Mouse (Mus musculus) stomach, postnatal 0 days (tissue): ENCODE results near the gene Gfpt2. TPM values are rescaled to one million over a fixed set of nuclear protein-coding genes. Genes with fewer than 3 reads are reported as not detected.

ENCODE experiments used
- ATAC-seq: fragments of 200-750 bp; cut with Nextera tagmentation; 2 replicates; pipeline ENCODE4 v1.8.0; 2017; ENCODE audit not compliant: low FRiP score, low TSS enrichment
- DNase-seq: peaks from one replicate; pipeline ENCODE4 v3.0.0-alpha.2; 2016; ENCODE audit warnings: low spot score
- H3K27ac ChIP-seq: fragments of 300-500 bp; sonication (generic); replicated peaks from 2 replicates; pipeline ENCODE4 v1.5.1; 2014; ENCODE audit warnings: mild to moderate bottlenecking, control low read depth
- H3K27me3 ChIP-seq: fragments of 300-500 bp; sonication (generic); 2 replicates; pipeline ENCODE4 v1.6.1; 2014; ENCODE audit warnings: low read length; ENCODE audit not compliant: control insufficient read depth, insufficient read depth
- H3K36me3 ChIP-seq: fragments of 300-500 bp; sonication (generic); 2 replicates; pipeline ENCODE4 v1.6.1; 2014; ENCODE audit warnings: low read length, mixed read lengths; ENCODE audit not compliant: control insufficient read depth, insufficient read depth
- H3K4me1 ChIP-seq: fragments of 300-500 bp; sonication (generic); replicated peaks from 2 replicates; pipeline ENCODE4 v1.6.1; 2014; ENCODE audit warnings: antibody characterized with exemption; ENCODE audit not compliant: control insufficient read depth, insufficient read depth
- H3K4me2 ChIP-seq: fragments of 300-500 bp; sonication (generic); replicated peaks from 2 replicates; pipeline ENCODE4 v1.6.1; 2014; ENCODE audit warnings: low read depth, mild to moderate bottlenecking, control low read depth, moderate library complexity
- H3K4me3 ChIP-seq: fragments of 300-500 bp; sonication (generic); 2 replicates; pipeline ENCODE4 v1.5.1; 2014; ENCODE audit warnings: low read depth, low read length, control low read depth
- H3K9ac ChIP-seq: fragments of 300-500 bp; sonication (generic); 2 replicates; pipeline ENCODE4 v1.6.1; 2014; ENCODE audit warnings: mild to moderate bottlenecking, low read length, control low read depth, mixed read lengths
- H3K9me3 ChIP-seq: fragments of 300-500 bp; sonication (generic); 2 replicates; pipeline ENCODE4 v1.6.1; 2016; ENCODE audit warnings: low read length; ENCODE audit not compliant: control insufficient read depth
- CTCF ChIP-seq: IDR thresholded peaks from 2 replicates; pipeline ENCODE4 v1.5.1; 2016; ENCODE audit warnings: antibody characterized with exemption, low read depth, mild to moderate bottlenecking, moderate library complexity
- EP300 ChIP-seq: optimal IDR thresholded peaks from 2 replicates; pipeline ENCODE3; 2016; ENCODE audit warnings: antibody characterized with exemption
- WGBS: fragments of 180-500 bp; shearing (Covaris S2); extraction: QIAGEN DNeasy Blood & Tissue Kit; methylation state at CpG from one replicate; pipeline ENCODE4 v1.1.7; 2014; 5-methylcytosine and 5-hydroxymethylcytosine counted together
- polyA plus RNA-seq: library from polyadenylated mRNA; unstranded; fragments of >200 nt; fragmentation: Nextera tagmentation; extraction: Ambion mirVana; gene quantifications from 2 replicates; pipeline ENCODE4 v1.2.1, GENCODE M21; 2015

The Gfpt2 gene
- polyA plus RNA-seq: 2.3 and 2.8 TPM in 2 replicates

- H3K36me3 ChIP-seq: no peaks in the 10 kb centered on the region
- peak; percentile 80 for DNase-seq
- 0 out of 2 replicates have a peak, but pooled peaks cover 2% of the 10 kb centered on the region for H3K4me1 ChIP-seq
- H3K9ac ChIP-seq: peak within 1 kb of the TSS; percentile 64
- peak within 1 kb of the TSS; percentile 55 for H3K4me3 ChIP-seq
- WGBS: under 1% methylated on average over 25 of the region's 25 CpGs
- H3K27me3 ChIP-seq: no peaks in the 10 kb centered on the region
- peak within 1 kb of the TSS; percentile 77 for H3K4me2 ChIP-seq
- peak; percentile 91 for ATAC-seq
- no peaks in the 10 kb centered on the region for H3K9me3 ChIP-seq
- TF ChIP-seq EP300 (no peak), CTCF (0 out of 2 replicates have a peak, but pooled peaks have one; percentile 1)
- H3K27ac ChIP-seq: no peak within 1 kb of the TSS
Measured at GRCm38 (mm10) chr11:49793619-49794341, at the start of gene Gfpt2. Gfpt2 (plus strand) TSS chr11:49794178.

- no peaks in the 10 kb centered on the region for H3K27me3 ChIP-seq
- no peak overlapping the region for H3K27ac ChIP-seq
- no peak overlapping the region for H3K4me3 ChIP-seq
- no peak overlapping the region for H3K9ac ChIP-seq
- H3K9me3 ChIP-seq: peaks cover 3% of the 10 kb centered on the region; the same call in 1 of the 2 replicates
- ATAC-seq (no peak), DNase-seq (no peak)
- H3K4me2 ChIP-seq: no peak overlapping the region
- H3K4me1 ChIP-seq: no peaks in the 10 kb centered on the region
- H3K36me3 ChIP-seq: no peaks in the 10 kb centered on the region
- no peak for TF ChIP-seq CTCF
- TF ChIP-seq EP300: no peak
Measured at GRCm38 (mm10) chr11:49744981-49745380, 49.0 kb upstream of the Gfpt2 start.

- DNase-seq: no peak
- no peak overlapping the region for H3K27ac ChIP-seq
- TF ChIP-seq EP300: no peak
- TF ChIP-seq CTCF: no peak
- no peak overlapping the region for H3K4me2 ChIP-seq
- WGBS: 67% methylated on average over 3 of the region's 3 CpGs
- H3K36me3 ChIP-seq: no peaks in the 10 kb centered on the region
- no peaks in the 10 kb centered on the region for H3K27me3 ChIP-seq
- ATAC-seq: no peak
- H3K9ac ChIP-seq: no peak overlapping the region
- H3K9me3 ChIP-seq: peaks cover 3% of the 10 kb centered on the region; the same call in 1 of the 2 replicates
- H3K4me1 ChIP-seq: no peaks in the 10 kb centered on the region
- no peak overlapping the region for H3K4me3 ChIP-seq
Measured at GRCm38 (mm10) chr11:49745839-49746238, 48.1 kb upstream of the Gfpt2 start.

GRCm38 (mm10) chr11:49746756-49747155 lies 47.2 kb upstream of the Gfpt2 start:
- no peak overlapping the region for H3K9ac ChIP-seq
- H3K36me3 ChIP-seq: no peaks in the 10 kb centered on the region
- H3K27ac ChIP-seq: no peak overlapping the region
- no peak for TF ChIP-seq EP300
- TF ChIP-seq CTCF: no peak
- no peak for DNase-seq
- WGBS: 97% methylated on average over 1 of the region's 1 CpGs
- H3K4me1 ChIP-seq: no peaks in the 10 kb centered on the region
- no peak for ATAC-seq
- H3K27me3 ChIP-seq: no peaks in the 10 kb centered on the region
- H3K9me3 ChIP-seq: peaks cover 3% of the 10 kb centered on the region; the same call in 1 of the 2 replicates
- H3K4me2 ChIP-seq: no peak overlapping the region
- H3K4me3 ChIP-seq: no peak overlapping the region

- Histone ChIP-seq H3K4me1 (no peaks in the 10 kb centered on the region), H3K27me3 (no peaks in the 10 kb centered on the region), H3K4me3 (no peak overlapping the region), H3K36me3 (no peaks in the 10 kb centered on the region), H3K27ac (peak overlapping the region; percentile 58), H3K4me2 (no peak overlapping the region), H3K9ac (no peak overlapping the region), H3K9me3 (no peaks in the 10 kb centered on the region)
- DNase-seq (no peak), ATAC-seq (peak; percentile 53)
- WGBS: 27% methylated on average over 12 of the region's 12 CpGs
- TF ChIP-seq CTCF: no peak
Measured at GRCm38 (mm10) chr11:49754958-49755665, 38.9 kb upstream of the Gfpt2 start.

GRCm38 (mm10) chr11:49758096-49758495 lies 35.9 kb upstream of the Gfpt2 start:
- WGBS: 77% methylated on average over 3 of the region's 3 CpGs
- Histone ChIP-seq H3K27me3 (no peaks in the 10 kb centered on the region), H3K4me3 (no peak overlapping the region), H3K4me2 (no peak overlapping the region), H3K9ac (no peak overlapping the region), H3K4me1 (no peaks in the 10 kb centered on the region), H3K27ac (no peak overlapping the region), H3K36me3 (no peaks in the 10 kb centered on the region), H3K9me3 (no peaks in the 10 kb centered on the region)
- TF ChIP-seq CTCF (no peak), EP300 (no peak)
- DNase-seq (no peak), ATAC-seq (no peak)
